Mouse (Mus musculus) kidney, postnatal 36 days (tissue): ENCODE measurements around the gene Gm5129.

Experiments
- DNase-seq, 2 experiments: peaks; one replicate each; pipeline ENCODE4 v3.0.0; 2021 to 2022; ENCODE audit warnings: mixed read lengths in 2 of 2

Gm5129 gene

DNA sequence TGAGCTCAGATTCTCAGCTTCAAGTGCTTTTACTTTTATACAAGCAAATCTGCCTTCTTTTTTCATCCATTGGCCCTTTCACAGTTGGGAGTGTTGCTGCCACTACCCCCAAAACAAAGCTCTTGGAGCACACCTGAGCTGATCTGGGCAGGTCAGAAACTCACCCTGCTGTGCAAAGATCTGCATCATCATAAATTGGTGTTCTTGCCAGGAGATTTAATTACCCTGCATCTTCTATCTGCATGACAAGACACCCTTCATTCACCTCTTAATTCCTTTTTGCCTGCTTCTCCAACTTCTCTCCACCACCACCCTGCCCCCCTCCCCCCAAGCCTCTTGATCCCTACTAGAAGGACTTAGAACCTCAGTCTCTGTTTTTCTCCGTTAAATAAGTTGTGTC, 14.6 kb downstream of the Gm5129 start:
- DNase-seq, result no peak

DNA sequence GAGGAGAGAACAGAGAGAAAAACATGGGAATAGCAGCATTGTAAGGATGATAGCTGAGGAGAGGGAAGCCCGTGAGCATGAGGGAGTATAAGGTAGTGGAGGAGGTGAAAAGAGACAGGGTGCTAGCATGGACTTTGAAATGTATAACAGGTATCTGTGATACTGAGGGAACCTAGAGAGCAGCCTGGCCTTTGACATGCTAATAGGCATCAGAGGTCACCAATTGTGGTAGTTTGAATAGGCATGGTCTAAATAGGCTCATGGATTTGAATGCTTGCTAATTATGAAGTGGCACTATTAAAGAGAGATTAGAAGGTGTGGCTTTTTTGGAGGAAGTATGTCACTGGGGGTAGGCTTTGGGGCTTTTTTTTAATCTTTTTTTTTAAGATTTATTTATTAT, 22.8 kb downstream of the Gm5129 start:
- no peak for DNase-seq

DNA sequence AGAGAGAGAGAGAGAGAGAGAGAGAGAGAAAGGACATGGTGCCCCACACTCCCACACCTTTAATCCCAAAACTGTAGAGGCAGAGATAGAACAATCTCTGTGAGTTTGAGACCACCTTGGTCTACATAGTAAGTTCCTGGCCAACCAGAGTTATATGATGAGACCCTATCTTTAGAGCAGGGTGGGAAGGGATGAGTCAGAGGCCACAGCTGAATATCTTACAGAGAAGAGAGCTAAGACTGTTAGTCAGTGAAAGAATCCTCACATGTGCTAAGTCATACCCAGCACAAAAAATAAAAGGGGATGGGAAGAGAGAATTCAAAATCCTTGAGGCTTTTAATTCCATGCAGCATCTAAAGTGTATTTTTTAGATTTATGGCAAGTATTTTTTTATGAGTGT, 24.1 kb downstream of the Gm5129 start:
- no peak for DNase-seq

DNA sequence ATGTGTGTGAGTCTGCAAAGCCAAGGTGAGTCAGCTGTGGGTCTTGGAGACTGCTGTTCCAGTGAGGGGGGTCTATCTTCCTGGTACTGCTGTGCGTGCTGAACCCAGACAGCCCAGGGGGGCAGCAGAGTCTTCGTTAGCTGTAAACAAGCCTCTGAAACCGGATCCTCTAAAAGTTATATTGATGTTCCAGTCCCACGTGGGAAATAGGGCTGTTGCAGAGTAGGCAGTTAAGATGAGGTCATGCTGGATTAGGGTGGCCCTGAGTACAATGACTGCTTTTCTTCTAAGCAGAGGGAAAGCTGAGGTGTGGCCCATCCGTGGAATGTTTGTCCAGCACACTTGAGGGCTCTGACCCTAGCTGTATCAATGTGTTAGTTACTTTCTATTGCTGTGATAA, 27.5 kb downstream of the Gm5129 start:
- DNase-seq, result no peak

DNA sequence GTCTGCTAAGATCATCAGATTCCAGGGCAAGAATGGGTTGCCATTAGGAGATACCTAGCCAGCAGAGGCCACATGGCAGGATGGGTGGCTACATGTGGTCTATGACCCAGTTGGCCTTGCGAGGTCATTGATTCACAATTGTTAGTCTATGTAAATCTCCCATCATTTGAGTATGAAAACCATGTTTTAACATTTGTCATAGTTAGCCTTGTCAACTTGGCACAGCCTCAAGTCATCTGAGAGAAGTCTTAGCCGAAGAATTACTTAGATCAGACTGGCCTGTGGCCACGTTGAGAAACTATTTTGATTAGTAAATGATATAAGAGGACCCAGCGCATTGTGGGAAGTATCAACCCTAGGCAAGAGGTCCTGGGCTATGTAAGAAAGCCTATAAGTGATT, 28.5 kb downstream of the Gm5129 start:
- no peak for DNase-seq

DNA sequence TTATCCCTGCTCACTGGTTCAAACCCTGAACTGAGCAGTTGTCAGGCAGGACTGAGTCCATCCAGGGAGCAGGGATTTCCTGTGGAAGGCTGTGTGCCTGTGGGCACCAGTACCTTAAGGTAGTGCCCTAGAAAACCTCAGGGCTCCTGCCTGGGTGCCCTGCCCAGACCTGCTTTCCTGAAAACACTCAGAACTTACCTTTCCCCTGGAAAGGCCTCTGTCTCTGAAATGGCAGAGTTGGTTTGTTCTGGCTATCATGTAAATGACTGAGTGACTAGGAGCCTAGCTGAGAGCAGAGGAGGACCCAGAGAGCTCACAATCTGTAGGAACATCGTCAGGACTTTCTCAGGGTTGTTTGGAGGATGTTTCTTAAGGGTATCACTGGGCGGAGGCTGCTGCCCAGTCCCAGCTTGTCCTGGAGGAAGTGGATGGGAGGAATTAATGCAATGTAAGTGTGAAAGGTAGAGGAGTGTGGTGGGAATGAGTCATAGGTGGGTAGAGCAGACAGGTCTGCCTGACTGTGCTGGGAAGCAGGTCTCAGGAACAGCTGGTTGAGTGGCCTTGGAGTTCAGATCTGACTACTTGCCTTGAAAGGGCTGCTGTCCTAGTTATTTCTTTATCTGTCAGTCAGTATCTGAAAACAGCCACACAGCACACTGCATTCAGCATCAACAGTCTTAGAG, 36.1 kb downstream of the Gm5129 start:
- no peak for DNase-seq

DNA sequence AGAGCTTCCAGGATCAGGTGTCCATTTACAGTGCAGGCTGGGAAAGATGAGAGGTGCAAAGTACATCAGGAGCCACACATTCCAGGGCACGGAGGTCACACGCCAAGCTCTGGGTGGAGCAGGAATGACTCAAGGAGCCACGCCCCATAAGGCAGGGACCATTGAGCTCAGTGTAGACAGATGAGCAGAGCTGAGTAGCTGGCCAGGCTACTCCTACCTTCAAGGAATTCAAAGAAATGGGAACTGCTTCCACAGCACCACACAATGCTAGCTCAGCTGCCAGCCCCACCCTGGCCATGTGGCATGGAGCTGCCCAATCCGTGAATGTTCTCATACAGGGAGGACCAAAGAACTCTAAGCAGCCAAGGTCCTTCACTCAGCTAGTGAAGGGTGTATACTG, 37.2 kb downstream of the Gm5129 start:
- DNase-seq, result peak; percentile 37 to 46

DNA sequence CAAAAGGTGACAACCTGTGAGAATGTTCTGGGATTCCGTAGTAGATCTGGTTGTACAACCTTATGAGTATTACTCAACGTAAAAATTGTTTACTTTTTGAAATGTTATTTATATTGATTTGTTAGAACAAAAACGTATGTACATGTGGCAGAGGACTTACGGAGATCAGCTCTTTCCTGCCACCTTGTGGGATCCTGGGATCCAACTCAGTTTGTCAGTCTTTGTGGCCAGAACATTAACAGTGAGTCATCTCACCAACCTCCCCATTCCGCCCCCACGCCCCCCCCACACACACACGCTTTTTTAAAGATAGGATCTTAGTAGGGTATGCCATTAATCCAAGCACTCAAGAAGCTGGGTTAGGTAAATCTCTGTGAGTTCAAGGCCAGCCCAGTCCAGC, 47.4 kb downstream of the Gm5129 start:
- no peak for DNase-seq

DNA sequence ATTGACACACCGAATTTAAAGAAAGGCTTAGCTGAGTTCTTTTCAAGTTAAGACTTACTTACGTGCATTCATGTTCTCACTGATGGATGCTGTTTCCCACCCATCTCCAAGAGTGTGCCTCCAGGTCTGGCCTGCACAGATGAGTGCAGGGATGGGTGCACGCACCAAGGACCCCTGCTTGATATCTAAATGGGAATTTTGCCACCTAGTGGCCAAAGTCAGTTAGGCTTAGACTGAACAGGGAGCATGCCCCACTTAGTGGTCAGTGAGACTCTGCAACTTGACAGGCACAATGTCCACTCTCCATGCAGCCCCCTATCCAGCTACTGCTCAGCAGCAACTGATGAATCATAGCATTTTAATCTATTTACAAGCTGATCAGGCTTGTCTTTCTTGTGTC, 48.1 kb downstream of the Gm5129 start:
- peak; percentile 13 to 59 for DNase-seq
